Mouse (Mus musculus) lung, postnatal 0 days (tissue): Measurements from ENCODE around the gene Tarbp1. TPM values are rescaled to one million over a fixed set of nuclear protein-coding genes. Genes with fewer than 3 reads are reported as not detected.

Source experiments
- ATAC-seq: fragments of 200-750 bp; cut with Nextera tagmentation; 2 replicates; pipeline ENCODE4 v1.8.0; 2017; ENCODE audit warnings: moderate library complexity
- DNase-seq: peaks from one replicate; pipeline ENCODE4 v3.0.0-alpha.2; 2016; ENCODE audit warnings: low spot score
- H3K27ac ChIP-seq: fragments of 300-500 bp; sonication (generic); 2 replicates; pipeline ENCODE4 v1.5.1; 2014; ENCODE audit warnings: antibody characterized with exemption, mild to moderate bottlenecking, low read length, mixed read lengths
- H3K27me3 ChIP-seq: fragments of 300-500 bp; sonication (generic); replicated peaks from 2 replicates; pipeline ENCODE4 v1.6.1; 2014; ENCODE audit warnings: low read length, mixed read lengths; ENCODE audit not compliant: insufficient read depth
- H3K36me3 ChIP-seq: fragments of 300-500 bp; sonication (generic); 2 replicates; pipeline ENCODE4 v1.6.1; 2014; ENCODE audit warnings: low read length, mixed read lengths; ENCODE audit not compliant: insufficient read depth
- H3K4me1 ChIP-seq: fragments of 300-500 bp; sonication (generic); 2 replicates; pipeline ENCODE4 v1.6.1; 2014; ENCODE audit warnings: antibody characterized with exemption, low read depth, low read length, mixed read lengths; ENCODE audit not compliant: insufficient read depth
- H3K4me2 ChIP-seq: fragments of 300-500 bp; sonication (generic); replicated peaks from 2 replicates; pipeline ENCODE4 v1.6.1; 2014; ENCODE audit warnings: low read depth, mild to moderate bottlenecking, low read length, moderate library complexity, mixed read lengths
- H3K4me3 ChIP-seq: fragments of 300-500 bp; sonication (generic); 2 replicates; pipeline ENCODE4 v1.5.1; 2014; ENCODE audit warnings: low read depth, low read length
- H3K9ac ChIP-seq: fragments of 300-500 bp; sonication (generic); replicated peaks from 2 replicates; pipeline ENCODE4 v1.6.1; 2014; ENCODE audit warnings: low read depth, mild to moderate bottlenecking
- H3K9me3 ChIP-seq: fragments of 300-500 bp; sonication (generic); 2 replicates; pipeline ENCODE4 v1.6.1; 2016; ENCODE audit warnings: low read length, mixed read lengths
- CTCF ChIP-seq: IDR thresholded peaks from 2 replicates; pipeline ENCODE4 v1.5.1; 2016; ENCODE audit warnings: antibody characterized with exemption, mild to moderate bottlenecking
- EP300 ChIP-seq: IDR thresholded peaks from 2 replicates; pipeline ENCODE4 v1.6.1; 2016; ENCODE audit warnings: antibody characterized with exemption, mild to moderate bottlenecking, control low read depth
- WGBS: fragments of 180-500 bp; shearing (Covaris S2); extraction: QIAGEN DNeasy Blood & Tissue Kit; methylation state at CpG from one replicate; pipeline ENCODE4 v1.1.7; 2014; 5-methylcytosine and 5-hydroxymethylcytosine counted together
- polyA plus RNA-seq: library from polyadenylated mRNA; unstranded; fragments of >200 nt; fragmentation: Nextera tagmentation; extraction: Ambion mirVana; gene quantifications from 2 replicates; pipeline ENCODE4 v1.2.1, GENCODE M21; 2015

Tarbp1 gene
- 1.1 and 1.2 TPM in 2 replicates for polyA plus RNA-seq

DNA sequence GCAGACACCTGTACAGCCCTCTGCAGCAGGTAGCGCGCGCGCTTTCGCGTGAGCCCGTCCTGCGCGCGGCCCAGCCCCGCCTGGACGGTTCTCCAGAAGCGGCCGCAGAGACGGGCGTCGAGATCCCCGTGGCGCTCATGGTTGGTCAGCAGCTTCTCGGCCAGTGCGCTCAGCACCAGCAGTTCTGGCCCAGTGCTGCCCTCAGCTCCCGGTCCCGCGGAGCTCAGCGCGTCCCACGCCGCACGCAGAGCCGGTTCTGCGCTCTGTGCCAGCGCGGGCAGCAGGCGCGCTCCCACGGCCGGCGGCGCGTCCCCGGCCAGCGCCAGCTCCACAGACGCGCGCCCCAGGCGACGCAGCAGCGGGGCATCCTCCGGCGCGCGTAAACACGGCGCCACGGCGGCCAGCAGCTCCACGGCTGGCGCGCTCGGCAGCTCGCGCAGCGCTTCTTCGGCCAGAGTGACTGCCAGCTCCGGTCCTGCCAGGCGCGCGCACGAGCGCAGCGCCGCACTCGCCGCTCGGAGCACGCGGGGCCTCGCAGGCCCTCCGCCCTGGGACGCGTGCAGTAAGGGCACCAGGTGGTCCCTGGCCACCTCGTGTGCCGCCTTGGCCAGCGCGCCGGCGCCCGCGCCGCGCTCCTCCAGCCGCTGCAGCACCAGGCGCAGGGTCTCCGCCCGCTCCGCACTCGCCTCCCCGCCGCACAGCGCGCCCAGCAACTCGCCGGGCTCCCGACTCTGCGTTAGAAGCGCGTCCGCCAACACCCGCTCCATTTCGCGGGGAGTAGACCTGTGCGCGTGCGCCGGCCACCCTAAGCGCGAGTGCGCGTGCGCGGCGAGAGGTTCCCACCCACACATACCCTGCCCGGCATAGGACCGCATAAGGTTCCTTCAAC, at the start of gene Tarbp1:
Tarbp1 (minus strand) TSS at position 767 of the 889 bp plus-strand sequence.
- Histone ChIP-seq H3K4me2 (peak within 1 kb of the TSS; percentile 93), H3K27ac (peak within 1 kb of the TSS; percentile 79), H3K27me3 (no peaks in the 10 kb centered on the region), H3K4me3 (peak within 1 kb of the TSS; percentile 80), H3K36me3 (0 out of 2 replicates have a peak, but pooled peaks cover 5% of the 10 kb centered on the region), H3K9ac (peak within 1 kb of the TSS; percentile 40), H3K4me1 (peaks cover 8% of the 10 kb centered on the region), H3K9me3 (no peaks in the 10 kb centered on the region)
- ATAC-seq (peak; percentile 92), DNase-seq (peak; percentile 94)
- under 1% methylated on average over 90 of the region's 124 CpGs for WGBS
- no peak for TF ChIP-seq EP300
- no peak for TF ChIP-seq CTCF

DNA sequence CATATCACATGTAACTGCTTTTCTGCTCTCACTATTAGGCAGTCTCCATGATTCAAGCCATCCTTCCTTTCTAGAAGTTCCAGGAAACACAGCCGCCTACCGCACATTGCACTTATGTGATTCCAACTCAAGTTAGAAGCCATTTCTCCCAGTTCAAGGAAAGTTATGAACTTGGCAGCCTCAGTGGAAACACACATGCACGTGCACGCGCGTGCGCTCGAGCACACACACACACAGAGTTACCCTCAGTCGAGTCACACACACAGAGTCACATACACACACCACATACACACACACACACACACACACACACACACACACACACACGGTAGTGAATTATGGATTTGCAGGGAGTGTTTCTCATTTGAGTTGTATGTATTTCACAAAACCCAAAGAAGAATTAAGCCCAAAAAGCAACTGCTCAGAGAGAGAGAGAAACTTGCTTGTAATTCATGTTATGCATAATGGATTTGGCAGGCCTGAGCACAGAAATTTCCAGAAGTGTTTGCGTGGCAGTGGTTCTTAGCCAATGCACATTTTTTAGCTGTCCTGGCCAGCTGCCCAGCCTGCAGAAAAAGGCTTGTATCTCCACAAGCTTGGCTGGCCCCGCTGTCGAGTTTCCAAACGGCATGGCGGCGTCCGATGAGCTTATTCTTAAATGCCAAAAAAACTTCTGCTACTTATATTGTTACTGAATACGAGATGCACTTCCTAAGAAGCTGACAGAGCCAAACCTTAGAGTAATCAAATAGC, 49.5 kb upstream of the Tarbp1 start:
- H3K9me3 ChIP-seq = no peaks in the 10 kb centered on the region
- H3K4me2 ChIP-seq = no peak overlapping the region; the same call in 1 of the 2 replicates
- TF ChIP-seq CTCF (no peak), EP300 (no peak)
- no peak overlapping the region for H3K9ac ChIP-seq
- 29% methylated on average over 18 of the region's 18 CpGs for WGBS
- H3K4me3 ChIP-seq = no peak overlapping the region
- H3K27me3 ChIP-seq = no peaks in the 10 kb centered on the region
- peak; percentile 96 for DNase-seq
- no peaks in the 10 kb centered on the region for H3K36me3 ChIP-seq
- H3K4me1 ChIP-seq = peaks cover 21% of the 10 kb centered on the region
- peak; percentile 43 for ATAC-seq
- peak overlapping the region; percentile 67 for H3K27ac ChIP-seq

DNA sequence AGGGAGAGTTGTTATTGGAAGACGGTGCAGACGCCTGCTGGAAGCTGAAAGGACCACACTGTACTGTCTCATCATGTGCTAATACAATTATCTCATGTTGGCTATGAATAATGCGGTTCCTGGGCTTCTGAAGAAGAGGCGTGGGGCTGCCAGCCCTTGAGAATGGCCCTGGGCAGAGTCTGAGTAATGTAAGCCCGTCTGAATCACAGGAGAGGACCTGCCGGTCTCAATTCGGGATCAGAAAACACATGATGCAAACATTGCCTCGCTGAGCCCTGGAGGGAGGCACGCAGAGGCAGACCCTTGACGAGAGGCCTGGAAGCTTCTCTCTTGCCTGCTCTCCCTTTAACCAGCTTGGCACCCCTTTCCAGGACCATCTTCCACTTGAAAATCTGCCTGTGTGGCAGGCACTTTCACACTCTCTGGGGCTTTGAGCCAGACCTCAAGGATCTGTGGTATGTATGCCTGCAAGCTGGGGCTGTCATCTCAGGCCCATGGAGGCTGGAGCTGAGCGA, 48.3 kb upstream of the Tarbp1 start:
- 45% methylated on average over 11 of the region's 11 CpGs for WGBS
- Histone ChIP-seq H3K9me3 (no peaks in the 10 kb centered on the region), H3K27ac (peak overlapping the region; percentile 34), H3K36me3 (no peaks in the 10 kb centered on the region), H3K4me3 (no peak overlapping the region), H3K9ac (no peak overlapping the region), H3K4me1 (peaks cover 21% of the 10 kb centered on the region), H3K4me2 (no peak overlapping the region), H3K27me3 (no peaks in the 10 kb centered on the region)
- DNase-seq (peak; percentile 61), ATAC-seq (peak; percentile 7; the same call in 1 of the 2 replicates)
- TF ChIP-seq EP300 (no peak), CTCF (no peak)

DNA sequence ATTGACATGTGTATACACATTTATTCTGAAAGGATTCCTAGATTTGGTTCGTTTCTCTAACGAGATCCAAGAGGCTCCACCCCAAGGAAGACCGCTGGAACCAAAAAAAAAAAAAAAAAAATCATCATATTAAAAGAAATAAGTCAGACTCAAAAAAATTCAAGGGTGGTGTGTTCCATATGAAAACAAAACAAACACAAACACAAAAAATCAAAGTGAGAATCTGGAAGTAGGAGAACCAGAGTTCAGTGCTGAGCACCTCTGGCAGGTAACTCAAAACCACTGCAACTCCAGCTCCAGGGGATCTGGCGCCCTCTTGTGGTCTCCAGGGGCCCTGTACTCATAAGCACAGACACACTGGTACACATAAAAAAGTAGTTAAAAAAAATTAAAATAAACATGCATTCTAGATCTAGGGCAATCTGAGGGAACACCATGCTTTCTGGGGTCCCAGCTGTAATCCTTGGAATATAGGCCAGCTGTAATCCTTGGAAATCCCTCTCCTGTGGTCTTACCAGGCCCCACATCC, 44.6 kb upstream of the Tarbp1 start:
- H3K36me3 ChIP-seq = no peaks in the 10 kb centered on the region
- 86% methylated on average over 4 of the region's 4 CpGs for WGBS
- no peak for ATAC-seq
- no peak for DNase-seq
- H3K4me2 ChIP-seq = no peak overlapping the region
- TF ChIP-seq EP300 (no peak), CTCF (peak; percentile 12; the same call in 1 of the 2 replicates)
- peaks cover 14% of the 10 kb centered on the region for H3K4me1 ChIP-seq
- H3K9ac ChIP-seq = no peak overlapping the region
- no peak overlapping the region for H3K4me3 ChIP-seq
- H3K27ac ChIP-seq = no peak overlapping the region
- H3K9me3 ChIP-seq = no peaks in the 10 kb centered on the region
- H3K27me3 ChIP-seq = no peaks in the 10 kb centered on the region

DNA sequence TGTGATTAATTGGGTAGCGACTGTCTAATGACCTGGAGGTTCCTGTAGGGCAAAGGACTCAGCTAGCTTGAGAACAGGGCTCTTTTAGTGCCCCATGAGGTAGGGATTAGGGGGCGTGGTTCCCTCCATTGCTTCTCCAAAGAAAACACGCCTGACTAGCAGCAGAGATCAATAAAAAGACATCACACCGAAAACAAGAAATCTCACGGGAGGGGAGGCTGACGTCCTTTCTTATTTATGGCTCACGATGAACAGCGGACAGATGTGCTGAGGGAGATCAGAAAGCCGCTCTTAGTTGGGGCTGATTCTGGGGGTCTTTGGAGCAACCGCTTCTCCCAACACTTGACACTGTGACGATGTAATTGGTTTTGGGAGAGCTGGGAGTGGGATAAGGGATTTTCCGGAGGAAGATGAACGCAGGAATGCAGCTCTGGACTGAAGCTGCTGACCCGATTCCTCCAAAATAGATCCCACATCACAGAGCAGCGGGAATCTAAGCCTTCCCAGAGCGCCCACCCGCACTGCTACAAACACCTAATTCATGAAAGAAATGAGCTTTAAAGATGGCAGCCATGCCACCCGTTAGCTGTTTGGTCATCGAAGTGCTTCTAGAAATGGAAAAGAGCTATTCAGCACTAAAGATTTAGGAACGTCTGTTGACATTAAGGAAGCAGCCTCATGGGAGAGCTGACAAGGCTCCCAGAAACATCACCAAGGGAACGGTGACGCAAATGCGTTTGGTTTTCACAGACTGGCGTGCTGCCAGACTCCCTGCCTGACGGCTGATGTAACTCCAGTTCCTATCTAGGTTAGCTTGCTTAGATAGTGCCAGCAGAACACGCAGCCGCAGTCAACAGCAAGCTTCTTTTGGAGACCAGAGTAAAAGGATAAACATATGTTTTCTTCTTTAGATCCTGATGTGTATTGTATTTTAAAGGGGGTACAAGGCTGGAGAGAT, 42.0 kb upstream of the Tarbp1 start:
- DNase-seq (peak; percentile 99), ATAC-seq (peak; percentile 89)
- Histone ChIP-seq H3K4me2 (peak overlapping the region; percentile 40), H3K27ac (peak overlapping the region; percentile 78), H3K4me3 (peak overlapping the region; percentile 20), H3K9me3 (no peaks in the 10 kb centered on the region), H3K27me3 (no peaks in the 10 kb centered on the region), H3K36me3 (no peaks in the 10 kb centered on the region), H3K4me1 (peaks cover 5% of the 10 kb centered on the region), H3K9ac (no peak overlapping the region)
- 11% methylated on average over 27 of the region's 27 CpGs for WGBS
- TF ChIP-seq CTCF (no peak), EP300 (peak; percentile 88)
